Mouse (Mus musculus): ENCODE measurements around the gene Itih1. TPM values are rescaled to one million over a fixed set of nuclear protein-coding genes. Genes with fewer than 3 reads are reported as not detected.

Gene Itih1
- polyA plus RNA-seq, 1 experiment: 0.03 TPM

- TF ChIP-seq CTCF (IDR thresholded peaks at IDR 0.05; ENCODE audit: borderline replicate concordance, extremely low read depth, insufficient read depth, insufficient read length) (no peak), POLR2A (IDR thresholded peaks at IDR 0.05; ENCODE audit: borderline replicate concordance, extremely low read depth, insufficient read depth, insufficient read length, poor library complexity, severe bottlenecking) (no peak)
- no peak for DNase-seq (ENCODE audit: low read depth)
Measured at GRCm38 (mm10) chr14:30903036-30903435, 40.1 kb downstream of the Itih1 start.

GRCm38 (mm10) chr14:30902628-30903027 is 40.5 kb downstream of the Itih1 start:
- TF ChIP-seq CTCF (IDR thresholded peaks at IDR 0.05; ENCODE audit: borderline replicate concordance, extremely low read depth, insufficient read depth, insufficient read length): no peak
- TF ChIP-seq POLR2A (IDR thresholded peaks at IDR 0.05; ENCODE audit: borderline replicate concordance, extremely low read depth, insufficient read depth, insufficient read length, poor library complexity, severe bottlenecking): no peak
- DNase-seq (ENCODE audit: low read depth): no peak

- no peak for TF ChIP-seq POLR2A (IDR thresholded peaks at IDR 0.05; ENCODE audit: borderline replicate concordance, extremely low read depth, insufficient read depth, insufficient read length, poor library complexity, severe bottlenecking)
- no peak for TF ChIP-seq CTCF (IDR thresholded peaks at IDR 0.05; ENCODE audit: borderline replicate concordance, extremely low read depth, insufficient read depth, insufficient read length)
- DNase-seq (ENCODE audit: low read depth): peak; percentile 34
Measured at GRCm38 (mm10) chr14:30899972-30900371, 43.1 kb downstream of the Itih1 start.

DNA sequence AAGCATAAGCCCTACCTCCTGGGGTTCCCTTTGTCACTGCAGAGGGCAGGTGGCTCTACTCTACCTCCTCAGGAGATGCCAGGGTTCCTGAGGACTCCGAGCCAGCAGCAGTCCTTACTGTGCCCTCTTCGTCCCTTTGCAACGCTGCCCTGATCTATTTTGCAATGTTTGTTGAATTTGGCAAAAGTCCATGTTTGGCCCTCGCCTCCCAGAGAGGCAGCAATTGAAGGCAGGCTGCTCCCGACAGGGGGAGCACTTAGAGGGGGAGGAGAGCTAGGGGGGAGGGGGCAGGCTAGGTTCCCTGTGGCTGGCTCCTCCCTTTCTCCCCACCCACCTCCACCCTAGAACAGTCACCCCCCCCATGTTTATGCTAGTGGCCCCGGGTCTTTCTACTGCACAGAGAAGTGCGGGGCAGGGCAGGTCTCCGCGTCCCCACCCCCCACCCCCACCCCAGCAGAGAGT is 54.8 kb downstream of the Itih1 start:
- no peak for TF ChIP-seq CTCF (IDR thresholded peaks at IDR 0.05; ENCODE audit: borderline replicate concordance, extremely low read depth, insufficient read depth, insufficient read length)
- TF ChIP-seq POLR2A (IDR thresholded peaks at IDR 0.05; ENCODE audit: borderline replicate concordance, extremely low read depth, insufficient read depth, insufficient read length, poor library complexity, severe bottlenecking): no peak
- DNase-seq (ENCODE audit: low read depth): peak; percentile 24

- TF ChIP-seq POLR2A (IDR thresholded peaks at IDR 0.05; ENCODE audit: borderline replicate concordance, extremely low read depth, insufficient read depth, insufficient read length, poor library complexity, severe bottlenecking) (no peak), CTCF (IDR thresholded peaks at IDR 0.05; ENCODE audit: borderline replicate concordance, extremely low read depth, insufficient read depth, insufficient read length) (no peak)
- DNase-seq (ENCODE audit: low read depth): no peak
Measured at GRCm38 (mm10) chr14:30886204-30886603, 56.9 kb downstream of the Itih1 start, which contains the start of gene Itih4. Gene Itih4, plus strand, starts transcription at chr14:30886476.

DNA sequence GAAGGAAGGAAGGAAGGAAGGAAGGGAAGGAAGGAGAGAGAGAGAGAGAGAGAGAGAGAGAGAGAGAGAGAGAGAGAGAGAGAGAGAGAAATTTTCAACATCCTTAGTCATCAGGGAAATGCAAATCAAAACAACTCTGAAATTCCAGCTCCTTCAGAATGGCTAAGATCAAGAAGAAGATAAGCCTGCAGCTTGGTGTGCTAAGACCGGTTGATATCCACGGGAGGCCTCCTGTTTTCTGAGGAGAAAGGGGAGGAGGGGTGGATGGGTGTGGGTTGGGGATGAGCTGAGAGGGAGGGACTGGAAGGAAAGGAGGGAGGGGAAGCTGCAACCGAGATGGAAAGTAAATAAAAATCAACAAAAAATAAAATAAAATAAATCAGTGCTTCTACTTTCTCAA is 57.8 kb downstream of the Itih1 start:
- no peak for DNase-seq (ENCODE audit: low read depth)
- TF ChIP-seq POLR2A (IDR thresholded peaks at IDR 0.05; ENCODE audit: borderline replicate concordance, extremely low read depth, insufficient read depth, insufficient read length, poor library complexity, severe bottlenecking) (no peak), CTCF (IDR thresholded peaks at IDR 0.05; ENCODE audit: borderline replicate concordance, extremely low read depth, insufficient read depth, insufficient read length) (no peak)

DNA sequence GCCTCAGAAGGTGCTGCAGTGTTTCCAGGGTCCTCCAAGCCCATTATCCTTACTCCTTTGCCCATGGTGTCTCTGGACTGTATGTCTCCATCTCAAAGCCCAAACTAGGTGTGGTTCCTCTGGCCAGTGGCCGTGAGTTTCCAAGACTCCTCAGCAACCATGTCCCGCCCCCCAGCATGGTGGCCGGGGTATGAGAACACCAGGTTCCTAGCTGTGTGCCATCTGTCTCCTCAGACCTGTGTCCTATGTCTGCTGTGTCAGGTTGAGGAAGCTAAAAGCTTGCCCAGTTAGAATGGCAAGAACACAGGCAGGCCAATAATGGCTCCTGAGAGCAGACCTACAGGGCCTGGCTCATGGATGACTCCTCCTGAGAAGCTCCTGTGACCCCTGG is 61.4 kb downstream of the Itih1 start:
- TF ChIP-seq POLR2A (IDR thresholded peaks at IDR 0.05; ENCODE audit: borderline replicate concordance, extremely low read depth, insufficient read depth, insufficient read length, poor library complexity, severe bottlenecking) (no peak), CTCF (IDR thresholded peaks at IDR 0.05; ENCODE audit: borderline replicate concordance, extremely low read depth, insufficient read depth, insufficient read length) (no peak)
- no peak for DNase-seq (ENCODE audit: low read depth)

- peak; percentile 44; the same call in 1 of the 2 replicates for TF ChIP-seq CTCF (IDR thresholded peaks at IDR 0.05; ENCODE audit: borderline replicate concordance, extremely low read depth, insufficient read depth, insufficient read length)
- no peak for TF ChIP-seq POLR2A (IDR thresholded peaks at IDR 0.05; ENCODE audit: borderline replicate concordance, extremely low read depth, insufficient read depth, insufficient read length, poor library complexity, severe bottlenecking)
- peak; percentile 17 for DNase-seq (ENCODE audit: low read depth)
Measured at GRCm38 (mm10) chr14:30880811-30881717, 62.0 kb downstream of the Itih1 start.

DNA sequence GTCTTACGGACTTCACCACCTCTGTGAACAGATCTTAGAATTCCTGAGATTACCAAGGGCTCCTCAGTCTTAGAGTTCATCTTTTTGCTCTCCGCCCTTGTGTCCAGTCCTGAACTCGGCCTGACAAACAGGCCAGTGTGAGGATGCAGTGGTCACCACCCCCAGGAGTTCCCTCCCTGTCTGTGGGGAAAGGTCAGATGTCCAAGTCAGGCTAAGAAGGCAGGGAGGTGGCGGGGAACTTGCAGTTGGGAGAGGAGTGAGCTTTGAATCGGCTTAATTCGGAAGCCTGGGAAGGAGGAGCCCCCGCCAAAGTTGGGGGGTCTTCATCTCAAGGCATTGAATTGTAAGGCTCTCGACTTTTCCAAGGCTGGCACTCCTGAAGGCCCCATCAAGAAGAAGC is 62.8 kb downstream of the Itih1 start:
- no peak for TF ChIP-seq POLR2A (IDR thresholded peaks at IDR 0.05; ENCODE audit: borderline replicate concordance, extremely low read depth, insufficient read depth, insufficient read length, poor library complexity, severe bottlenecking)
- no peak for DNase-seq (ENCODE audit: low read depth)

DNA sequence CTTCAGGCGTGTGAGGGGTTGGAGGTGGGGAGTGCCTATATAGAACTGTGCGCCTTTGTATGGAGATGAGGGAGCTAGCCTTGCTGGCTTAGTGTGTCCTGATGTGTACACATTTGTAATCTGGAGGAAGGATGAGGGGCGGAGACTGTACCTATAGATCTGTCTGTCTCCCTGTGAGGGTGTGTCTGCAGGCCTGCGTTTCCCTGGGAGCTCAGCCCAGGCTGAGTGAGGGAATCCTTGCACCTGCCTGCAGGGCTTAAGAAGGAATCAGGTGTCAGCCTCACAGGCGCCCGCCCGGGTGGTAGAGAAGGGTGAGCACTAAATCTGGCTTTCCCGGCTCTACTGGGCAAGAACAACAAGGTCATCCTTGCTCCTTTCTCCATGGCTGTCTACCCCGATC is 63.3 kb downstream of the Itih1 start:
- TF ChIP-seq CTCF (IDR thresholded peaks at IDR 0.05; ENCODE audit: borderline replicate concordance, extremely low read depth, insufficient read depth, insufficient read length) (no peak), POLR2A (IDR thresholded peaks at IDR 0.05; ENCODE audit: borderline replicate concordance, extremely low read depth, insufficient read depth, insufficient read length, poor library complexity, severe bottlenecking) (no peak)
- DNase-seq (ENCODE audit: low read depth): no peak

Other genes with a start within 250 kb of the Itih1 start
- gene Sfmbt1, start 228.4 kb downstream of the Itih1 start, polyA plus RNA-seq (2012; rRNA removed): 6.5 and 10.6 TPM in 2 replicates
- gene Tmem110, start 117.7 kb downstream of the Itih1 start, polyA plus RNA-seq (2012; rRNA removed): 23.9 and 28.4 TPM in 2 replicates
- gene Mustn1, start 64.1 kb downstream of the Itih1 start, polyA plus RNA-seq (2012; rRNA removed): 0.60 and 0.78 TPM in 2 replicates
- 0.04 and 0.10 TPM in 2 replicates for gene Itih4, start 56.8 kb downstream of the Itih1 start, polyA plus RNA-seq (2012; rRNA removed)
- 0.47 and 1.7 TPM in 2 replicates for gene Itih3, start 19.5 kb downstream of the Itih1 start, polyA plus RNA-seq (2012; rRNA removed)
- gene Nek4, start 8.1 kb upstream of the Itih1 start, polyA plus RNA-seq (2012; rRNA removed): 11.1 and 13.3 TPM in 2 replicates
- gene Glt8d1, start 58.1 kb upstream of the Itih1 start, polyA plus RNA-seq (2012; rRNA removed): 100 and 116 TPM in 2 replicates
- gene Spcs1, start 58.4 kb upstream of the Itih1 start, polyA plus RNA-seq (2012; rRNA removed): 203 and 258 TPM in 2 replicates
- 40.4 and 48.8 TPM in 2 replicates for gene Pbrm1, start 75.8 kb upstream of the Itih1 start, polyA plus RNA-seq (2012; rRNA removed)
- 60.1 and 76.3 TPM in 2 replicates for gene Gnl3, start 75.9 kb upstream of the Itih1 start, polyA plus RNA-seq (2012; rRNA removed)
- gene Smim4, start 185.7 kb upstream of the Itih1 start, polyA plus RNA-seq (2012; rRNA removed): 31.2 and 46.2 TPM in 2 replicates
- gene Nt5dc2, start 187.8 kb upstream of the Itih1 start, polyA plus RNA-seq (2012; rRNA removed): 369 and 407 TPM in 2 replicates
- 28.7 and 35.1 TPM in 2 replicates for gene Stab1, start 225.4 kb upstream of the Itih1 start, polyA plus RNA-seq (2012; rRNA removed)

Data from brain, embryonic 14.5 days (tissue).